In the genomic region with DNA sequence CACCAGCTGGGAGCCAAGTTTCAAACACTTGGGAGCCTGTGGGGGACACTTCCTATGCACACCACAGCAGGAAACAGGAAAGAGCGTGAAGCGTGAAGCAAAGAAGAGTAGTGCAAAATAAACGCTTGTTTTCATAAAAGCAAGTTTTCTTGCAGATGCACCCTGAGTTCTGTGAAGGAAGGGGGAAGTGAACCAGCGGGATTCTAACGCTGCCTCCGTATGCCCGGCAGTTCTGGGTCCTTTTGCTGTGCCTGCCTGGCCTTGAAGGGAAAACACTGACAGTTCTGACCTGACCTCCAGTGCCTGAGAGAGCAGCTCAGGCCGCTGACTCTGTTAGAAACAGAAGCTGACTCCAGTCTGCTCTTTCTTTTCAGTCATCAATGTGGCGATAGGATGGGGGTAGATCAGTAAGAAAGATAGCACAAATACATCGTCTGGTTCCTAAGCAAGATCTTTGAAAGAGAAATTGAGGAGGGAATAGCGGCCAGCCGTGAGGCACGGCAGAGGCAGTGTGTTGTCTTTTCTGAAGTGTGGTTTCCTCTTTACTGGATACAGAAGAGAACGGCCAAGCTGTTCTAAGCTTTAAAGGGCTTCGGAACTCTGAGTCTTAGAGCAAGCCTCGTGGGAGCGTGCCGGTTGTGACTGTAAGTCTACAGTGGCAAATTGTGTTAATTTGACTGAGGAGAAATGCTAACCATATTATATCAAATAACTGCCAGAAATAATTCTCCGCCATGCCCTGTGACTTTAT, we compare ENCODE assay signal across 10 mouse cellular contexts.
A peak's percentile ranks its signal among the peaks of the same experiment; 100 is the strongest.
DNase-seq lines count a peak whose midpoint lies in the region; ATAC-seq and TF ChIP-seq lines count a peak whose summit lies in the region.
"Had no signal": no experiment of that assay in that cellular context is flagged by ENCODE, and none has a peak within 500 bp of the region (broad histone marks: within the 10 kb centered on the region; RNA-seq: fewer than 3 reads in every experiment).

No protein-coding gene starts in this region.

- ATAC-seq in heart, embryonic 12.5 days (ENCODE audit: insufficient number of reproducible peaks, low FRiP score): no peak
- no peak for ATAC-seq in neural tube, embryonic 11.5 days (ENCODE audit: insufficient read depth, low FRiP score, low TSS enrichment)
- peak; percentile 67 to 69 for ATAC-seq in hematopoietic stem cell, adult 5-6 weeks (replicated peaks in 1 of 2; ENCODE audit: insufficient read depth in 1 of 2, low FRiP score in 2 of 2, low TSS enrichment in 1 of 2, low read depth in 1 of 2, poor library complexity in 2 of 2, severe bottlenecking in 2 of 2)
- no peak for ATAC-seq in stomach, postnatal 0 days (ENCODE audit: low FRiP score, low TSS enrichment)

- H3K27me3 ChIP-seq in heart, embryonic 12.5 days (replicated peaks): no peaks in the 10 kb centered on the region
- H3K27me3 ChIP-seq in heart, embryonic 10.5 days (ENCODE audit: insufficient read depth, poor library complexity, severe bottlenecking): no peaks in the 10 kb centered on the region
- H3K27me3 ChIP-seq in neural tube, embryonic 11.5 days (ENCODE audit: control insufficient read depth, insufficient read depth, low read length): no peaks in the 10 kb centered on the region
- H3K27me3 ChIP-seq in stomach, postnatal 0 days (ENCODE audit: control insufficient read depth, insufficient read depth, low read length): no peaks in the 10 kb centered on the region

- no peaks in the 10 kb centered on the region for H3K9me3 ChIP-seq in heart, embryonic 12.5 days (replicated peaks)
- H3K9me3 ChIP-seq in heart, embryonic 10.5 days: no peaks in the 10 kb centered on the region
- no peaks in the 10 kb centered on the region for H3K9me3 ChIP-seq in neural tube, embryonic 11.5 days (ENCODE audit: control insufficient read depth, low read length)
- no peaks in the 10 kb centered on the region for H3K9me3 ChIP-seq in stomach, postnatal 0 days (ENCODE audit: control insufficient read depth, low read length)
- H3K9me3 ChIP-seq: G1E had no signal

- peaks cover 36% of the 10 kb centered on the region for H3K4me1 ChIP-seq in heart, embryonic 12.5 days (replicated peaks)
- H3K4me1 ChIP-seq in heart, embryonic 10.5 days: peaks cover 27% of the 10 kb centered on the region
- H3K4me1 ChIP-seq in neural tube, embryonic 11.5 days (ENCODE audit: control insufficient read depth, insufficient read depth, low read length): peaks cover 9% of the 10 kb centered on the region
- H3K4me1 ChIP-seq in stomach, postnatal 0 days (replicated peaks; ENCODE audit: control insufficient read depth, insufficient read depth): no peaks in the 10 kb centered on the region

- H3K27ac ChIP-seq in heart, embryonic 12.5 days (ENCODE audit: poor library complexity, severe bottlenecking): peak overlapping the region; percentile 16; the same call in 1 of the 2 replicates
- H3K27ac ChIP-seq in heart, embryonic 10.5 days: no peak overlapping the region
- H3K27ac ChIP-seq in neural tube, embryonic 11.5 days (ENCODE audit: low read depth, low read length): 0 out of 2 replicates have a peak overlapping the region, but pooled peaks have one; percentile 10
- H3K27ac ChIP-seq in stomach, postnatal 0 days (replicated peaks): 0 out of 2 replicates have a peak overlapping the region, but pooled peaks have one; percentile 14

- no peak for DNase-seq in heart, embryonic 10.5 days (ENCODE audit: low spot score)
- no peak for DNase-seq in neural tube, embryonic 11.5 days (ENCODE audit: low spot score)
- DNase-seq in neural tube, embryonic 10.5 days (ENCODE audit: extremely low spot score, low spot score): no peak
- no peak for DNase-seq in stomach, postnatal 0 days (ENCODE audit: low spot score)
- DNase-seq in cerebellum, adult 11-12 months: no peak
- DNase-seq in right cerebral cortex, adult 2 months (ENCODE audit: low spot score in 2 of 2): no peak
- DNase-seq: cerebellum, postnatal 14 days had no signal

- TF ChIP-seq CTCF in stomach, postnatal 0 days (IDR thresholded peaks at IDR 0.05; ENCODE audit: low read depth): no peak

- H3K4me2 ChIP-seq in heart, embryonic 12.5 days: no peak overlapping the region
- no peak overlapping the region for H3K4me2 ChIP-seq in neural tube, embryonic 11.5 days (ENCODE audit: low read depth)
- H3K4me2 ChIP-seq in stomach, postnatal 0 days (replicated peaks; ENCODE audit: low read depth): no peak overlapping the region

- no peak for TF ChIP-seq EP300 in stomach, postnatal 0 days (optimal IDR thresholded peaks at IDR 0.05)

- WGBS in heart, embryonic 12.5 days: 53% methylated on average over 19 of the region's 19 CpGs
- 51% methylated on average over 19 of the region's 19 CpGs for WGBS in heart, embryonic 10.5 days
- 57% methylated on average over 19 of the region's 19 CpGs for WGBS in neural tube, embryonic 11.5 days
- WGBS in stomach, postnatal 0 days: 73% methylated on average over 19 of the region's 19 CpGs

- no peak overlapping the region for H3K9ac ChIP-seq in heart, embryonic 12.5 days
- H3K9ac ChIP-seq in neural tube, embryonic 11.5 days (ENCODE audit: low read length): no peak overlapping the region
- no peak overlapping the region for H3K9ac ChIP-seq in stomach, postnatal 0 days (ENCODE audit: low read length)

- H3K36me3 ChIP-seq in heart, embryonic 12.5 days: no peaks in the 10 kb centered on the region; the same call in 1 of the 2 replicates
- no peaks in the 10 kb centered on the region for H3K36me3 ChIP-seq in heart, embryonic 10.5 days
- H3K36me3 ChIP-seq in neural tube, embryonic 11.5 days (ENCODE audit: control insufficient read depth, insufficient read depth, low read length): no peaks in the 10 kb centered on the region
- no peaks in the 10 kb centered on the region for H3K36me3 ChIP-seq in stomach, postnatal 0 days (ENCODE audit: control insufficient read depth, insufficient read depth, low read length)

- no peak overlapping the region for H3K4me3 ChIP-seq in heart, embryonic 12.5 days
- H3K4me3 ChIP-seq in heart, embryonic 10.5 days: no peak overlapping the region
- H3K4me3 ChIP-seq in neural tube, embryonic 11.5 days (ENCODE audit: low read depth, low read length): no peak overlapping the region
- no peak overlapping the region for H3K4me3 ChIP-seq in stomach, postnatal 0 days (ENCODE audit: low read depth, low read length)

Comparison
In these comparisons a context has a peak if more than half of its experiments do, and no peak if none do; other contexts are left out.
1. ATAC-seq: peak in hematopoietic stem cell, adult 5-6 weeks (2 of 2); none in heart, embryonic 12.5 days (single experiment), neural tube, embryonic 11.5 days (single experiment) and stomach, postnatal 0 days (single experiment).